Mouse (Mus musculus): ENCODE data around the gene Olfr286. TPM values are rescaled to one million over a fixed set of nuclear protein-coding genes. Genes with fewer than 3 reads are reported as not detected.

Gene Olfr286
- polyA plus RNA-seq, 1 experiment from 2014 or later: not detected

DNA sequence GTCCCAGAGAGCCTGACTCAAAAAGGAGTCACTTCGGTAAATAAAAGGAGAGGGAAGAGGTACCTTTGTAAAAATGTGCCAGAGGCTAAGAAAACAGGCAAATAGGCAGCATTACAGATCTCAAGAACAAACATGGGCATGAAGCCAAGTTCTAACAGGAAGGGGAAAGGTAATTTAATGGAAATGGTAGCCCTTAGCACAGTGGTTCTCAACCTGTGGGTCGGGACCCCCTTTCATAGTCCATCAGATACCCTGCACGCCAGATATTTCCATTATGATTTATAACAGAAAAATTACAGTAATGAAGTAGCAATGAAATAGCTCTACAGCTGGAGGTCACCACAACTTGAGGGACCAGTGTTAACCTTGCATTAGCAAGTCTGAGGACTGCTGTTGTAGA is 56.9 kb downstream of the Olfr286 start:
- Histone ChIP-seq H3K4me1 (ENCODE audit: control insufficient read depth, insufficient read depth, low read length) (no peaks in the 10 kb centered on the region), H3K9me3 (ENCODE audit: control insufficient read depth, low read depth, low read length) (no peaks in the 10 kb centered on the region), H3K27ac (ENCODE audit: low read length) (no peak overlapping the region), H3K36me3 (ENCODE audit: control insufficient read depth, insufficient read depth, low read length) (no peaks in the 10 kb centered on the region), H3K27me3 (ENCODE audit: control insufficient read depth, insufficient read depth, low read length) (peaks cover 3% of the 10 kb centered on the region; the same call in 1 of the 2 replicates), H3K9ac (replicated peaks; ENCODE audit: low read depth, low read length) (no peak overlapping the region), H3K4me3 (ENCODE audit: low read depth, low read length) (no peak overlapping the region), H3K4me2 (replicated peaks; ENCODE audit: low read depth, low read length) (no peak overlapping the region)
- WGBS: 69% methylated on average over 3 of the region's 3 CpGs
- no peak for ATAC-seq (ENCODE audit: insufficient number of reproducible peaks, insufficient read depth, low FRiP score, low read depth)

Other genes starting within 250 kb of the Olfr286 start
- gene Col2a1, start 229.8 kb downstream of the Olfr286 start, polyA plus RNA-seq (2014; fragmentation: Nextera tagmentation; extraction: Ambion mirVana): 2.5 and 3.1 TPM in 2 replicates
- gene Pfkm, start 141.9 kb downstream of the Olfr286 start, polyA plus RNA-seq (2014; fragmentation: Nextera tagmentation; extraction: Ambion mirVana): 29.6 and 33.7 TPM in 2 replicates
- gene Senp1, start 140.7 kb downstream of the Olfr286 start, polyA plus RNA-seq (2014; fragmentation: Nextera tagmentation; extraction: Ambion mirVana): 35.5 and 35.8 TPM in 2 replicates
- gene Asb8, start 68.8 kb downstream of the Olfr286 start, polyA plus RNA-seq (2014; fragmentation: Nextera tagmentation; extraction: Ambion mirVana): 47.6 and 51.7 TPM in 2 replicates
- gene Ccdc184, start 67.3 kb downstream of the Olfr286 start, polyA plus RNA-seq (2014; fragmentation: Nextera tagmentation; extraction: Ambion mirVana): 1.8 and 2.4 TPM in 2 replicates
- gene Olfr288, start 38.9 kb downstream of the Olfr286 start, polyA plus RNA-seq (2014; fragmentation: Nextera tagmentation; extraction: Ambion mirVana): not detected in 2 replicates
- not detected in 2 replicates for gene Gm44579, start 13.5 kb downstream of the Olfr286 start, polyA plus RNA-seq (2014; fragmentation: Nextera tagmentation; extraction: Ambion mirVana)
- gene Olfr287, start 13.4 kb downstream of the Olfr286 start, polyA plus RNA-seq (2014; fragmentation: Nextera tagmentation; extraction: Ambion mirVana): not detected in 2 replicates
- not detected in 2 replicates for gene H1fnt, start 22.8 kb upstream of the Olfr286 start, polyA plus RNA-seq (2014; fragmentation: Nextera tagmentation; extraction: Ambion mirVana)
- gene Zfp641, start 61.7 kb upstream of the Olfr286 start, polyA plus RNA-seq (2014; fragmentation: Nextera tagmentation; extraction: Ambion mirVana): 0.74 and 0.87 TPM in 2 replicates
- gene Olfr285, start 82.9 kb upstream of the Olfr286 start, polyA plus RNA-seq (2014; fragmentation: Nextera tagmentation; extraction: Ambion mirVana): not detected in 2 replicates
- not detected in 2 replicates for gene Olfr284, start 106.5 kb upstream of the Olfr286 start, polyA plus RNA-seq (2014; fragmentation: Nextera tagmentation; extraction: Ambion mirVana)
- gene Olfr283, start 146.5 kb upstream of the Olfr286 start, polyA plus RNA-seq (2014; fragmentation: Nextera tagmentation; extraction: Ambion mirVana): not detected in 2 replicates
- not detected in 2 replicates for gene Olfr282, start 196.8 kb upstream of the Olfr286 start, polyA plus RNA-seq (2014; fragmentation: Nextera tagmentation; extraction: Ambion mirVana)
- gene Olfr281, start 218.1 kb upstream of the Olfr286 start, polyA plus RNA-seq (2014; fragmentation: Nextera tagmentation; extraction: Ambion mirVana): not detected in 2 replicates
- not detected in 2 replicates for gene OR5BS1P, start 235.4 kb upstream of the Olfr286 start, polyA plus RNA-seq (2014; fragmentation: Nextera tagmentation; extraction: Ambion mirVana)
- gene Lalba, start 248.3 kb upstream of the Olfr286 start, polyA plus RNA-seq (2014; fragmentation: Nextera tagmentation; extraction: Ambion mirVana): not detected in 2 replicates